Mouse (Mus musculus): ENCODE data around the gene Olfr134.
"Not testable (repeated sequence)": the region's sequence is repeated elsewhere in the genome, so short reads cannot be mapped to it uniquely, and the experiment has no call there.

Gene Olfr134

DNA sequence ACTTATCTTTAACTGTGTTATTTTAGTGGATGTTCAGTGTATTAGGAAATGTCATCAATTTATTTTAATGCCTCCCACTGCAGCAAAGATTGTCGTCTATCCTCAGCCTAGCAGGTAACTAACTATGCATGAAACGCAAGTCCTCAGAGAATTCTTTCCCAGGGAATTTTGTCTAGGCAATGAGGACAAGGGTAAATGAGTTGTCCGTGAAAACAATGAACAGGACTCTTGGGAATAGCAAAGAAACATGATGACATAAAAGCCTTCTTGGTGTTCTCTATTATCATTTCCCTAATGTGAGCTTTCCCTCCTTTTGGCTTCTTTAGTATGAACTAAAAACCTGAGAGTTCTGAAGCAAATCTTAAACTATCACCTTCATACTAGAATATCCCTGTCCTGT, at the start of gene Olfr134:
TSS of gene Olfr134 (plus strand) at position 301 of the 400 bp plus-strand sequence.
- DNase-seq = no peak

DNA sequence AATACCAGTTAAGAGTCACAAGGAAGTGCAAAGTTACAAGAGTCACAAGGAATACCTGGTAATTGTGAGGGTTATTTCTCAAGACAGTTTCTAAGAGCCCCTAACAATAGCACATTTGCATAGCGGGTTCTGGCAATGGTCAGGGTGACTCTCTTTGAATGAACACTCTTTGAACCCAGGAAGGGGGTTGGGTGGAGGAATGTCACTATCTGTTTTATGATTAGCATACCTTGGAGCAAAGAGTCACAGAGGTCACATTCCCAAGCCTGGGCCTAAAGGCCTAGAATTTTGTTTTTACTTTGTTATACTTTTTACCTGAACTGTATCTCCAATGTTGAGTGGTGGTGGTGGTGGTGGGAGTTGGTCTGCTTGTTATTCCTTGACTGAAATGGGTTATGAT, 47.0 kb upstream of the Olfr134 start:
- DNase-seq = not testable (repeated sequence)

DNA sequence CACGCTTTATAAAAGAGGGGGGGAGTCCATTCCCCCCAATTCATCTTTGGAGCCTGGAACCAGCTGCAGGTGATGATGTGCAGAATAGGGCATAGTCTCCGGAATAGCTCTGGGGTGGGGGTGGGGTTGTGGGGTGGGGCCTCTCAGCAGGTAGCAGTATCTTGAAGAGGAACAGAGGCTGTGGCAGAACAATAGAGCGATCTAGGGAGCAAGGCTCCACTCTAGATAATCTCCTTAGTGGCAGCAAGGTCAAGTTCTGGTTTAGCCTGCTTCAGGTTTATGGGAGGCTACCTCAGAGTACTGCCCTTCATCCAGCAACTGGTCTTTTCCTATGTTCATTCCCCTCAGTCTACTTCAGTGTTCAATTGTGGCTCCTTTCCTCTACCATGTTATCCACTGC, 45.8 kb upstream of the Olfr134 start:
- DNase-seq = not testable (repeated sequence)

DNA sequence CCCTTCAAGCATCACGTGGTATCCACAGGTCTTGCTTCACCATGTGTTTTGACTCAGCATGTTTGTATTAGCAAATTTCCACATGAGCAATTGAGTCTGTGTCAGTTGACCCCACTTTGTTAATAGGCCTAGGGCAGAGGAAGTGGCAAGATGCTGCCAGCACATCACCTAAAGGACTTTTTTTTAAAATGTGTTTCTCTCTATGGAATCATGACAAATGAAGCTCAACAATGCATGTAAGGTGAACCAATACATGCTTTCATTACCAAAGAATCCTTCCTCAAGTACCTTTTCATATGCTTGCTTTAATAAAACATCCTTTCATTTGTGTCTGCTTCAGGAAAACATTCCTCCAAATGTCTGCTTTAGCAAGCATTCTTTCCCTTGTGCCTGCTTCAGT, 36.8 kb upstream of the Olfr134 start, which contains the start of gene Olfr132:
TSS of gene Olfr132 (minus strand) at position 101 of the 400 bp plus-strand sequence.
- DNase-seq = no peak

DNA sequence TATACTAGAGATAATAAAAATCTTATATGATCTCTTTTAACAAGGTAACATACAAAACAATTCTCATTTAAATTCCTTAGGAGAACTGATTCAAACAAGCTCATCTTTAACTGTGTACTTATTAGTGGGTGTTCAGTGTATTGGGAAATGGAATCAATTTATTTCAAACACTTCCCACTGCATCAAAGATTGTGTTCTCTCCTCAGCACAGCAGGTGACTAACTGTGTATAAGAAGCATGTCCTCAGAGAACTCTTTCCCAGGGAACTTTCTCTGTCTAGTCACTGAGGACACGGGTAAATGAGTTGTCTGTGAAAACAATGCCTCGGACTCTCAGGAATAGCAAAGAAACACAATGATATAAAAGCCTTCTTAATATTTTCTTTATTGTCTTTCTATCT, 26.2 kb upstream of the Olfr134 start, which contains the start of gene Olfr133:
TSS of gene Olfr133 (plus strand) at position 301 of the 400 bp plus-strand sequence.
- no peak for DNase-seq

DNA sequence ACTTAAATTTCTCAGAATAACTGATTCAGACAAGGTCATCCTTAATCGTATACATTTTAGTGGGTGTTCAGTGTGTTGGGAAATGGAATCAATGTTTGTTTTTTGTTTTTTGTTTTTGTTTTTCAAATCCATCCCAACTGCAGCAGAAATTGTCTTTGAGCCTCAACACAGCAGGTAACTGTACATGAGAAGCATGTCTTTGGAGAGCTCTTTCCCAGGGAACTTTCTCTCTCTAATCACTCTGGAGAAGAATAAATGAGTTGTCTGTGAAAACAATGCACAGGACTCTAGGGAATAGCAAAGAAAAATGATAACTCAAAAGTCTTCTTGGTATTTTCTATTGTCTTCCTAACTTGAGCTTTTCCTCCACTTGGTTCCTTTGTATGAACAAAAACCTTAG, 32.8 kb downstream of the Olfr134 start, which contains the start of gene Olfr135:
TSS of gene Olfr135 (plus strand) at position 301 of the 400 bp plus-strand sequence.
- DNase-seq = no peak

All from layer of hippocampus, adult 9-11 months (tissue).